29 mouse cellular contexts compared by ENCODE assay signal in the genomic region with DNA sequence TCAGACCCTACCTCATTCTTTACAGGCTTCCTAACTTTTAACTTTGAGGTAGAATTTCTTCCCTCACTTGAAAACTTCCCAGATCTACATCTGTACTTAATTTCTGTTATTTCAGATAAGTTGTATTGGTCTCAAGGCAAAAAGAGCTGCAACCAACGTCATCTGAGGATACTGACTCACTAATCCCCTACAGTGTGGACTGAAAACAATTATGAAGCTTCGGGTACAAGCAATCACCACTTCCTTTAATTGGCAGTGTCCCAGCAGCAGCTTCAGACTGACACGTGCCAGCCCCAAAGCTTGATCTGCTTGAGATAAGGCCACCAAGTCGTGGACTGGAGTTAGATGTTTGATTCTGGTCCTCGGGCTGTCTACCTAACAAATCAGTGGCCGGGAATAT.
"Had no signal": no experiment of that assay in that cellular context is flagged by ENCODE, and none has a peak within 500 bp of the region (broad histone marks: within the 10 kb centered on the region; RNA-seq: fewer than 3 reads in every experiment).

No protein-coding gene starts in this region.

- H3K9me3 ChIP-seq: heart, embryonic 13.5 days; heart, embryonic 15.5 days; hindbrain, embryonic 10.5 days; hindbrain, embryonic 12.5 days; intestine, embryonic 15.5 days; kidney, embryonic 15.5 days; limb, embryonic 10.5 days; limb, embryonic 12.5 days; liver, embryonic 13.5 days had no signal

- DNase-seq: gastrocnemius, postnatal 14 days; gastrocnemius, postnatal 36 days; heart, adult 11 months; heart, adult 2 months; heart, postnatal 14 days; heart, postnatal 4 days; kidney, adult 11 months; kidney, adult 2 months; kidney, adult 9 months; kidney, postnatal 14 days; kidney, postnatal 36 days; liver; liver, embryonic 13.5 days had no signal

- H3K4me2 ChIP-seq: heart, embryonic 11.5 days; heart, embryonic 13.5 days; heart, embryonic 15.5 days; hindbrain, embryonic 12.5 days; hindbrain, embryonic 14.5 days; intestine, embryonic 15.5 days; kidney, embryonic 15.5 days; limb, embryonic 12.5 days; liver, embryonic 11.5 days; liver, embryonic 13.5 days had no signal

- ATAC-seq: hindbrain, embryonic 16.5 days; inflammation-experienced regulatory T-cells, adult 6 months; intestine, embryonic 15.5 days had no signal

- H3K4me3 ChIP-seq: heart, adult 2 months; heart, embryonic 13.5 days; heart, embryonic 15.5 days; hindbrain, embryonic 10.5 days; hindbrain, embryonic 12.5 days; intestine, embryonic 15.5 days; kidney, embryonic 15.5 days; layer of hippocampus, adult 2 months; left cerebral cortex, adult 2 months; limb, embryonic 10.5 days; limb, embryonic 12.5 days; liver, embryonic 13.5 days had no signal

- H3K27ac ChIP-seq: heart, adult 2 months; heart, embryonic 13.5 days; heart, embryonic 15.5 days; hindbrain, embryonic 10.5 days; hindbrain, embryonic 12.5 days; hindbrain, embryonic 14.5 days; intestine, embryonic 15.5 days; kidney, embryonic 15.5 days; kidney, postnatal 0 days; layer of hippocampus, adult 2 months; left cerebral cortex, adult 2 months; limb, embryonic 10.5 days; limb, embryonic 12.5 days; liver, embryonic 13.5 days had no signal

- H3K36me3 ChIP-seq: heart, embryonic 13.5 days; heart, embryonic 15.5 days; hindbrain, embryonic 10.5 days; hindbrain, embryonic 12.5 days; intestine, embryonic 15.5 days; kidney, embryonic 15.5 days; limb, embryonic 10.5 days; limb, embryonic 12.5 days; liver, embryonic 13.5 days had no signal

- H3K27me3 ChIP-seq: heart, embryonic 13.5 days; heart, embryonic 15.5 days; hindbrain, embryonic 12.5 days; intestine, embryonic 15.5 days; kidney, embryonic 15.5 days; limb, embryonic 12.5 days; liver, embryonic 13.5 days had no signal

- H3K4me1 ChIP-seq: heart, embryonic 15.5 days; hindbrain, embryonic 10.5 days; hindbrain, embryonic 12.5 days; intestine, embryonic 15.5 days; kidney, embryonic 15.5 days; limb, embryonic 12.5 days; liver, embryonic 13.5 days had no signal

- H3K9ac ChIP-seq: heart, embryonic 13.5 days; heart, embryonic 15.5 days; hindbrain, embryonic 12.5 days; hindbrain, embryonic 14.5 days; intestine, embryonic 15.5 days; kidney, embryonic 15.5 days; limb, embryonic 12.5 days; liver, embryonic 13.5 days had no signal
